Mouse (Mus musculus) layer of hippocampus, adult 11-12 months (tissue): Measurements from ENCODE around the gene Vangl2.

Experiments used
- DNase-seq: peaks from one replicate; pipeline ENCODE4 v3.0.0; 2022; ENCODE audit warnings: low spot score

Vangl2 gene

DNA sequence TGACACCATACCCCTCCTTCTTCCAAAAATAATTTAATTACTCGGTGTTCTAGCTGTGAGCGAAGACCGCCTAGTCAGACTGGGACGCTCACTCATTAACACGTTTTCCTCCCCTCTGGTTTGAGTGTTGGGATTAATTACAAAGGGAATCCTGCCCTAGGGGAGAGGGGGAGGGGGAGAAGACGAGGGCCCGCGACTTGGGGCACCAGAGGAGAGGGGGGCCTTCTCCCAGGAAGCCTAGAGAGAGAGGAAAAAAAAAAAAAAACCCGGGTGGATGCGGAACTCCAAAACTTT lies 488 bp downstream of the Vangl2 start:
- DNase-seq = no peak

DNA sequence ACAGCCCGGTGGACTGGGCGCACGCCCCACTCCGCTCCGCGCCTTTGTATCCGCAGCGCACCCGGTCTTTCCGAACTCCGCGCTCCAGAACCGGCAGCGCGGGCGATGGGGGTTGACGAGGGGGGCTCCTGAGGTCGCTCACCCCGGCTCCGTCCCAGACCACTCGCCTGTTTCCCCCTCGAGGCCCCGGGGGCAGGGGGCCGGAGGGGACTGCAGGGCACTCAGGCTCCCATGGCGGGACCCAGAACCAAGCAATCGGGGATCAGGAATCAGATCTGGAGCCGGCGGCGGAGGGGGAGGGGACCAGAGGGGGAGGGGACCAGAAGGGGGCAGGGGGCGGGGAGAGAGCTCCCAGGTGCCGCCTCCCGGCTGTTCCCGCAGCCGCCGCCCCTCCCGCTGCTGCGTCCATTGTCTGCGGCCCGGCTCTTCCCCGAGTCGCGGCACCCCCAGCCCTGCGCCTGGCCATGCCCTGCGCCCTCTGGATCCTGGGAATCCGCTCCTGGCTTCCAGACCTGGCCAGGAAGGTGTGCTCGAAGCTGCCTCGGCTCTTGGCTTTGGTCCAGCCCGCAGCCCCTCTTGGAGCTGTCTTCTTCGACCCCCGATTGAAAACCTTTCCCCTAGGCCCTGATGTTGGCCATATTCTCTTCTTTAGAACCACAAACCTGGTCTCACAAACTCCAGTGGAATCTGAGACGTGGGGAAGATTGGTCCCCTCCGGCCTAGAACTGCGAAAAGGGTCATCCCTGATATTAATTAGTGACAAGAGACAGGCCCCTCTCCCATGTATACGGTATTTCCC lies 1.0 kb downstream of the Vangl2 start:
- DNase-seq = peak; percentile 84

DNA sequence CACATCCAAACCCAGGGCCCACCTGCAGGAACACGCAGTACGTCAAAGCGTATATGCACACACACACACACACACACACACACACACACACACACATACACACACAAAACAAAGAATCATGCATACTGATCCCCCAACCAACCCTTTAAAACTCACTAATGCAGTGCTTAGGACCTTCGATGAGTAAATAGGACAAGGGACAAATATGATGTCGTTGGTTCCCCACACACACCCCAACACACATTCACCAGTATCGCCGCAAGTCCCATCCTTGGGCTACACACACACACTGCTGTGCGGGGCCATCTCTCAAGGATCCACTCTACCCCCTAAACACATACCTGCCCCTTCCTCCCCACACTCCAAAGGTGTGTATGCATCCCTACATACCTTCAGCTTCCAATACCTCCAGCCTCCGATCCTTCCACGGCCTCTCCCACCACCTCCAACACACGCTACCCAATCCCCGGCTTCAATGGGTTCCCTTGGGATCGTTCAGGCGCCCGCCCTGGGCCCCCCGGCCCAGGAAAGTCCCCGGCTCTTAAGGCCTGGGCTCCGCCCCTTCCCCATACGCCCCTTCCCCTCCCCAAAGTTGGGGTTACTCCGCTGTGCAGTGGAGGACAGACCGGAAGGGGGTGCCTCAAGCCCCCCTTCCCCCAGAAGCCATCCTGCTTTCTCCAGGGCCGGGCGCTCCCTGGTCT lies 1.9 kb downstream of the Vangl2 start:
- no peak for DNase-seq

DNA sequence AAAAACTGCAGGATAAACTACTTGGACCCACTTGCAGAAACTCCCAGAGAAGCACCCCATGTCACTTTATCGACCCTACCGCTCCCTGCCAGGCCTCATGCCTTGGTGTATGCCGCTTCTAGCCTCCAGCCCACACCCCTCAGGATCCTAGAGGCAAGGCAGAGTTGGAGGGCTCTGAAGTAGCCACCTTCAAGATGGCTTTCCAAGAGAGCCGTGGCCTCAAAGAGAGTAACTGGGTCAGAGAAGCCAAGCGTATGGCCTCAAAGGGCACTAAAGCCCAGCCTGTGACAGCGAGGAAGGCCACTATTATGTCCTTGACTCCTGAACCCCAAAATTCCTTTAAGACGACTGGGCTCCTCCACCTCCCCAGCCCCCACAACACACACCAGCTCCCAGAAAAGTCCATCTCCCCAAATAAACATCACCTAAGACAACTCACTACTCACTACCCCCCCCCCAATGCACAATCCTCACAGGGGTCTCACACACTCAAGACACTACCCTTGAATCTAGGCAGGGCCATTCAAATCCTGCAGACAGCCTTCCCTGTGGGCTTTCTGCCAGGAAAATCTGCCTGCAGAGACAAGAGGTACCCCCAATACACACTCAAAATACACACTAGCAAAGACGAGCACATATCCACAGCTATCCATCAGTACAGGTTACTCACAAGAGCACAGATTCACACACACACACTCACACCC lies 2.9 kb downstream of the Vangl2 start:
- no peak for DNase-seq

DNA sequence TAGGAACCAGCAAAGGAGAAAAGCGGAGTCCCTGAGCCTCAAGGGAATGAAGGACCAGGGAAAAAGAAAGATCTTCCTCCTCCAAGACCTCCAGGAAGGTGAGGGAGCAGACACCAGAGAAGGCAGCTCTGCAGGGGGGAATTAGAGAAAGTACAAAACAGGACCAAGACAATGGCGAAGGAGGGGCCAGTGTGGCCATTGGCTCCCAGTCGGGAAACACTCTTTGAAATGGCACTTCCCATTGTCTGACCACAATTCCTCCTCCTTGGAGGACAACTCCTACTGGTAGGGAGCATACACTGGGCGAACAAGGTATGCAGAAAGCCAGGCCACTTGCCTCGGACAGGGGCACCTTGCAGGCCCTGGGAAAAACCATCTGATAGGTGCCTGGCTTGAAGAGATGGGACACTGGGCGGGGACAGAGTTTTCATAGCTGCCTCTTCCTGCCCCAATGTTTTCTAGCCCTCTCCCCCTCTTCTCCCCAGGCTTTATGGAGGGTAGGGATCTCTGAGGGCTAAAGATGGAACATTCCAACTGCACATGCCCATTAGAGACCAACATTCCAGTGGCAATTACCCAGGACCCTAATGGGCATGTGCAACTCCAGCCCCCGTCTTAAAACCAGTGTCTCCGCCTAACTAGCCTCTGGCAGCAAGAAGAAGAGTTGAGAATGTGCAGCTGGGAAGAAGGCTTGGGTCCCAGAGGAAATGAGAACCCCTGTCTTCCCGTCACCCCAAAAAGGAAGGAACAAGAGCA lies 3.9 kb downstream of the Vangl2 start:
- no peak for DNase-seq

DNA sequence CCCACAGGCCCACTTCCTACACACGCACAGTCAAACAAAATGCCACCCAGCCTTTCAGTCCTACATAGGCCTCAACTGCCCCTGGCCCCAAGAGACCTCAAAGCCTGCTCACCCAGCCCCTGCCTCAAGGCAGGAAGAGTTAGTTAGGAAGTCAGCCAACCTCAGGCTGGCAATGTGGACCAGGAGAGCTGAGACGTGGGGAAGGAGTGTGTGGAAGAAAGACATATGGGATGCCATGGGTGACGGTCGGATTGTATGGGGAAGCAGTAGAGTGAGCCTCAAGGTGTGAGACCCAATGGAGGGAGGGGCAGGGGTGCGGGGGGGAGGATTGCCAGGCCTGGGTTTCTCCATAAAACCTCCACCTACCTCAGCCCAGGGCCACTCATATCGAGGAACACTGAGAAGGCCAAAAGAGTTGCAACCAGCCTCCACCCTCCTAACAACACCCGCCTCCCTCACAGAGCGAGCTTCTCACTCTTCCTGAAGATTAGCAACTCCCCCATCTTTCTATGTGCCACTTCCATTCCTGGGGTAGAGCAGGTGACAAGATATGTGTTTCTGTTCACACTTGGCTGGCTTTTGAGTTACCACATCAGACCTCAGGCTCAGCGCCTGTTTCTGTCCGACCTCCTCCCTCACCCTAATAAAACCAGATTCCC lies 8.3 kb downstream of the Vangl2 start:
- no peak for DNase-seq

DNA sequence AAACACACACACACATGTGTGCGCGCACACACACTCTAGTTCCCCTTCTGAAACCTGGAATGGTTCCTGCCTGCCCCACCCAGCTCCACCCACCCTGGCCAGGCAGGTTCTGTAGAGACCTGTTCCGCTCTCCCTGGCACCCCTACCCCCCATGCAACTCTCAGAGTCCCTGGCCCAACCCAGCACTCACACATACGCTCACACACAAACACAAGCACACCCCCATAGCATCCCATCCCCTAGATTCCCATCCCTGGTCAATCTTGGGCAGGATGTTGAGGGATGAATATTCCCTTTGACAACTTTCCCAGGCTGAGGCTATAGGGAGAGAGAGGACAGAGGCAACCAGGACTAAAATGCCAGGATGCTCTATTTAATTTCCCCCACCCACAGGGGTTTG lies 8.9 kb downstream of the Vangl2 start:
- DNase-seq = no peak

DNA sequence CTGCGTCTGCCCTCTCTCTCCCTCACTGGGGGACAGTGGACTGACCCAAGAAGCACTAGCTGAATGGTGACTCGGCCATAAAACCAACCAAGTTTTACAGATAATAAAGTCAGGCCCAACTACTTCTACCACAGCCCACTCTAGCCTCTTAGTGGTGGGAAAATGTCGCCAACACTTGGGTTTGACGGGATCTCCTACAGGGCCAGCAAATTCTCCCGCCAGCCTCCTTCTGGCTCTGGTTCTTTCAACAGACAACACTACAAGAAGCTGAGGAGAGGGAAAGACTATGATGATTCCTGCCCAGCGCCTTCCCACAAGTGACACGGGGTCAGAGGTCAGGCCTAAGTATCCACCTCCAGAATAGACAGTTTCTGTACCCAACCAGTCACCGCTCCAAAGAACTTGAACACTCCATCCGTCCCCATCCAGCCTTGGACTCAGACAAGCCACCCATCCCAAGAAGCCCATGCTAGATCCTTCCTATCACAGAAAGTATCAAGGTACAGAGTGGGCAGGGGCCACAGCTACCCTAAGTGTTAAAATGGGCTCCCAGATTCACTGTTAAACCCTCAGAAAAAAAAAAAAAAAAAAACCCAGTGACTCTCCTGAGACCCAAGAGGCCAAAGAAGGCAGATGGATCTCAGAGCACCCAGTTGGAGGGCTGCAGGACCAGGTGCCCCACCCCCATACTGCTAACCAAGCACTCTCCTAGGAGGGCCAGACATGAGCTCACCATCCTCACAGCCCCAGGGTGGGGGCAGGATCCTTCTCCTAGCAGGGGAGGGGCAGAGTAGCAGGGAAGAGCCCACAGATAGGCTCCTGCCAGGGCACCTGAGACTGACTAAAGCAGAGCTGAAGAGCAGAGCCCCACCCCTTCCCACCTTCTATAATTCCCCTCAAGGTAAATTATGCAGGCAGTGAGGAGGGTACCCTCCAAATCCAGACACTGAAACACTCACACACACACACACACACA lies 9.6 kb downstream of the Vangl2 start:
- DNase-seq = no peak

DNA sequence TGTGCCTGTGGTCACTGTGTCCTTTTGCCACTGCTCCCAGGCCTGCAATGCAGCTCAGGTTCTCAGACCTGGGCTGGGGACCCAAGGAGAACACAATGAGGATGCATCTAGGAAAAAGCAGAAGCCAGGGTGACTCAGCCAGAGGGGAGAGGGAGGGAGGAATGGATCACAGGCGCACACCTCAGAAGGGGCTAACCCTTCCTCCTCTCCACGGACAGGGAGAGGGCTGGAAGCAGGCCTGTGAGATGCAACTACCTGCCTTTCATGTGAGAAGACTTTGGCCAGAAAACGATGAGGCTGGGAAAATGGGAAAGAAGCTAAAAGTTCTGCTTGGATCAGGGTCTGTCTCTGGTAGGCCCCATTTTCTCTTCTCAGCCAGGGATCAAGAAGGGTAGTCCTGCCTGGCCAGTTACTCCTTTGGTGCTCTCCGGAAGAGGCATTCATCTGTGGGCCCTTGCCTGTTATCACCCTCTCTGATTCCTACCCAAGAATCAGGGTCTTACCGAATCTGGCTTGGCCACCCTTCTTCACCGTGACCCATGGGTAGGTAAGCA lies 10.7 kb downstream of the Vangl2 start:
- no peak for DNase-seq

DNA sequence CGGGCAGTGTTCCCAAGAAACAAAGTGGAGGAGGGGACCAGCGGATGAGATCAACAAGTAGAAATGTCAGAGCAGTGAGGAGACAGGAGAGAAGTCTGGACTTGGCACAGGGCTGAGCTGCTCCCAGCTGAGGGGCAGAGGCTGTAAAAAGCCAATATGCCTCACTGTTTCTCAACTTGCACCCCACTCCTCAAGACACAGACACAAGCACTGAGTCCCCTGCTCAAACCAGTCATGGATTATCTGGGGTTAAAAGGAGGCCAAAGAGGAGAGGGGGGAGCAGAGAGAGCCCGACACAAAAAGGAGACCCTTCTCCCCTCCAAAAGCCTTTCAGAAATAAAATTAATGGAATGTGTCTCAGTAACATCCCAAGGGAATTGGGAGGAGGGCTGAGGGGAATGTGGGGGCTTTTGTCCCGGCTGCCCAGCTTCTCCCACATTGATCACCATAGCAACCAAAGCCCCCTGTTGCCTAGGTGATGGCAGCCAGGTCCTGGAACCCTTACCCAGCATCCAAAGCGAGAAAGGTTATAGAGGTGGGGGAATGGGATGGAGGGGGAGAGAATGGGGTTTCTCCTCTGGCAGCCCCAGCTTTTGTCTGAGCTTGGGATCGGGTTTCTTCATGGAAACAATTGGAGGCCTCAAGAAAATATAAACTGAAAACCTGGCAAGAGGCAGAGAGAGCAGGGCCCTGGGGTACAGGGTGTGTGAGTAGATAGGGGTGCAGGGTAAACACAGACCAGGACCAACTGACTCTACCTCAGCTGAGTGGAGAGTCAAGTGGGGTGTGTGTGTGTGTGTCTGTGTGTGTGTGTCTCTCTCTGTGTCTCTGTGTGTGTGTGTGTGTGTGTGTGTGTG lies 11.4 kb downstream of the Vangl2 start:
- no peak for DNase-seq

DNA sequence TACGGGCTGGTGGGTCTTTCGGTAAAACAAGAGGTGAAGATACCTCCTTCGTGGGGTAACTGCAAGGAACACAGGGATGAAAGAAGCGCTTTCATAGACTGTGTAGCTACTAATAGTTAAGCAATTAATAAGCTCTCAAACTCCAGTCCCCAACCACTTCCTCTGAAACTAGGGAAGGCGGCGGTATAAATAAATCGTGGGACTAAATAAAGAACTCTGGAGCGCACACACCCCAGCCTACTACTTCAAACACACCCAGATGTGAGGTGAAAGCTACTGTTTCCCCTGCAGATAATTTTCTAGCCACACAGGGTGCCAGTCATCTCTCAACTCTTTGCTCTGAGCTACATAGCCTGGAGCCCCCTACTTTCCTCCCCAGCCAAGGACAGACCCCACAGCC lies 12.2 kb downstream of the Vangl2 start:
- DNase-seq = no peak

DNA sequence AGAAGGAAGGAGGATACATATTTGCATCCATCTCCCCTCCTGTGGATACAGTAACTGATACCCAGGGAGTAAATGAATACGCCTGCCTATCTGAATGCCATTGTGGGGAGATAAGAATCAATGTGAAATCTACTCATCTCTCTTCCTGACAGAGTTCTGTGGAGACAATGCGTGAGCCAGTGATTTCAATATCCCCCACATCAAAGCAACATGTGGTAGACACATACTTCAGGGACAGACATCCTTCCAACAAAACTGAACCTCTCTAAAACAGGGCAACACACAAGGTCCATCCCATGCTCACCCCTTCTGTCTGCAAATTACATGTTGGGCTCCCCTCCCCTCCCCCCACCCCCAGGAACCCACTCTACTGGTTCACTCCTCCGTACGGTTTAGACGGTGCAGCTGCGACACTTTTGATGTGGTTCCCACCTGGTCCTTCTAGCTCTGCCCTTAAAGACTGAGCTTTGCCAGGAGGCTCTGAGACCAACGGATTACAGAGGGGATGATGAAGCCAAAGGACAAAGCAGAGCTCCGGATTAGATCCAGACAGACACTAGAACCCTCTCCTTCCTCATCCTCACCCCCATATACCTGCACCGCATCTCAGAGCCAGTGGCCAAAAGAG lies 12.8 kb downstream of the Vangl2 start:
- DNase-seq = no peak

DNA sequence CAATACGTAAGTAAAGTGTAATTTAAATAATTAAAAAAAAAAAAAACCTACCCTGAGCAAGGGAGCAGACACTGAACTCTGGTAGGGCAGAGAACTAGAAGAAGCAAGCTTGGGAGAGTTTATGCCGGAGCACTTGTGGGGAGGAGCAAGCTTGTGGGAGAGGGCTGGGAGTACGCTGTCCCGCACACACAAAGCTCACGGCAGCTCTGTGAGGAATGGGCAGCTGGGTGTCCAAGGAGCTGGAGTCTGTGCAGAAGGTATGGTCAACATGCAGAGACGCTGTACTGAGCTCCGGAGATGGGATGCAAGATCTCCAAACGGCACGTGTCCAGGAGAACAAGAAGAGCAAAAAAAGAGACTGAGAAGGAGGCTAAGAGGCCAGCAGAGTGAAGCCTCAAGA lies 13.5 kb downstream of the Vangl2 start:
- DNase-seq = no peak

DNA sequence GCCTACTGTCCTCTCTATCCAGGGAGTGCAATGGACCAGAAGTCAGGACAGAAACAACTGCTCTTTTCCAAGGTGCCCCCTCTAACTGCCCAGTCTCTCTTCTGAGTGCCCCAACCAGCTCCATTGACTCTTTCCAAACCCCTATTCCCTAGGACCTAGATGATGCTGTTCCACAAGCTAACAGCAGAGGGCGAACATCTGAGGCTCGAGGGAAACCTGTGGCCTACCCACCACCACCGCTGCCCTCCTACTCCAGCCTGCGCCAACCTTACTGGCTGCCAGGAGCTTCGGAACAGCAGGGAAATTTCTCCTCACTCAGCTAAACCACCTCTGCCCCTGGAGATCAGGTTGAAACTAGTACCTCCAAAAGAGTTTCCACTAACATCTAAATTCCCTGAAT lies 16.2 kb downstream of the Vangl2 start:
- DNase-seq = peak; percentile 75

DNA sequence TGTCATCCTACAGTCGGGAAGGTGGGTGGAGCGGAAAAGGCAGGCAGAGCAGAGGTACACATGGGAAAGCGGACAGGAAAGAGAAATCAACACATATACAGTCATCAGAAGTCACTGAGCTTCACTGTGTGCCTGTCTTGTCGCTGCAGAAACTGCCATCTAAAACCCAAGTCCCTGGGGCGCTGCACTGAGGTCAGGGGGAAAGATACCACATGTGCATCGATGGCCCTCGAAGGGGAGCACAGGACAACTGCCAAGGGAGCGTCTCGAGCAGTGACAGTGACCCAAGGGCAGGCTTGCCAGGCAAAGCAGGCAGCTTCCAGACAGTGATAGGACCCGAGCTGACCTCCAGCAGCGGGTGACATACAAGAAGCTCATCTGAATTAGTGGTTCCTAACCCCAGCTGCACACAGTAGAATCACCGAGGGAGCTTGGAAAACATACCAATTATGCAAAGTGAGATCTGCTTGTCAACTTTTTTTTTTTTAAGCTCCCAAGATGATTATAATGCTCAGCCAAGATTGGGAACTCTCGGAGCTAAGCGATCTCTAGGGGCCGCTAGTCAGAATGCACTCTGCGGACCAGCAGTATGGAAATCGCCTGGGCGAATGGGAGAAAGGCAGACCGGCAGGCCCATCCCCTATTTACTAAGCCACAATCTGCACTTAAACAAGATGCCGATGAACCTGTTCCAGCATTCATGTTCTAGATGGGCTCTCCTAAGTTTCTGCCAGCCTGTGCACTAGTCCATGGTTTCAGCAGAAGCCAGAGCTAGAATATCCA lies 18.0 kb downstream of the Vangl2 start:
- no peak for DNase-seq

DNA sequence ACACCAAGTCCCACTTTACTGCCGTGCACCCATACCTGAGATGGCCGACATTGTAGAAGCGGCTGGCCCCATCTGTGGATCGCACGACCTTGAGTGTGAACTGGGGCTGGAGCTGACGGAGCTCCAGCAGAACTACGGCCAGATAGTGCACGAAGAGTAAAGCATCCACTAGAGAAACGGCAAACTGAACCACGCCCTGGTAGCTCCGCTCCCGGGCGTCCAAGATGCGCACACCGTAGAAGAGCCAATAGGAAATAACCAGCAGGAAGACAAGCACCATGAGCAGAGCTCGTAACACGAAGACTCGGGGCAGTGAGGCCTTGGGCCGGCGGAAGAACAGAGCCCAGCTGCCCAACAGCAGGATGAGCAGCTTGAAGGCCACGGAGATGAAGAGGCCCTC lies 18.8 kb downstream of the Vangl2 start:
- no peak for DNase-seq

DNA sequence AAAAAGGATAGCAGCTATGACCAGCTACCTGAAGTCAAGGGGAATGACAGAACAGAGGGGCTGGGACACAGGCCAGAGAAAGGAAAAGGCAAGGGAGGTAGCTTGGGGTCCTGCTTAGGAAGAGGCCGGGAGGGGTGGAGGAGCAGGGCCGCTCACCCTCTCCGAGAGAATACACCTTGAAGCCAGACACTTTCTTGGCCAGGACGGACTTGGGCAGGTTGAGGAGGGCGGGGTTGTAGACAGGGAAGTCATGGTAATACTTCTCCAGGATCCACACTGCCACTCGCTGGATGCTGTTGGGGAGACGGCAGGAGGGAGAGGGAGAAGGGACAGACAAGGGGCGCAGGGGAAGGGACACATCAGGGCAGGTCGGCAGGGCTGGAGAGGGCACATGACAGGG lies 19.9 kb downstream of the Vangl2 start:
- DNase-seq = no peak

DNA sequence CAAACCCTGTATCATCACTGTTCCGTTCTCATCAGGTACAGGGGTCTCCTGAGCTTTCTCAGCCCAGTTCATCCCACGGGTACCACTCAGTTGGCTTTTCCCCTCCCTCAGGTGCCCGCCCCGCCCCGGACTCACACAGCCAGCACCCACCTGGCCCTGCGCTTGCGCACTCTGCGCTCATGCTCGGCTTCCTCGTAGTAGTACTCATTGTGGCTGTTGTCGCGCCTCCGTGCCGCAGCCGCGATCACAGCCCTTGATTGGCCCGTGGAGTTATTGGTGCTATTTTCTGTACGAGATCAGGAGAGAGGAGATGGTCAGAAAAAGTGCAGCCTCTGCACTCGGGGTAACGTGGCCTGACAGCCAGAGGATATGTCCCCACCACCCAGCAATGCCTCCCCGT lies 20.5 kb downstream of the Vangl2 start:
- no peak for DNase-seq
